Mouse (Mus musculus): ENCODE measurements around the gene Tmem107. TPM values are rescaled to one million over a fixed set of nuclear protein-coding genes. Genes with fewer than 3 reads are reported as not detected.

Tmem107 gene
- total RNA-seq, 2 experiments from 2014 or later: 23.6 to 26.8 TPM

- DNase-seq (ENCODE audit: low spot score in 2 of 2): no peak
These were observed 34.6 kb downstream of the Tmem107 start for GRCm38 (mm10) chr11:69105227-69105626.

DNA sequence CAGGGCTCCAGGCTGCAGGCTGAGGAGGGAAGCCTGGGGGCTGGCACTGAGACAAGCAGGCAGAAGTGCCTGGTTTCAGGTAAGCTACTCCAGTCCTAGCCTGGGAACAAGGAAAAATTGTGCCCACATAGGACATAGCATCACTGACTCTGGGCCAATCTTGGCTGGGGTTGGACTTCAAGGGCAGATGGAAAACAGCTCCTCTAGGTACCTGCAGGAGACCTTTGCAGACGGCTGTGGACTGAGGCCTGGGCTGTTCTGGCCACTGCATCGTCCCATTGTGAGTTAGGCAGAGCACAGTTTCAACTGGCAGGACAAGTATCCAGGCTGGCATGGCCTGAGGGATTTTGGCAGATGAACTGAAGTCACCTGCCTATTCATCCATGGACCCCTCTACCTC, 35.2 kb downstream of the Tmem107 start:
- DNase-seq (ENCODE audit: low spot score in 2 of 2): no peak

- DNase-seq (ENCODE audit: low spot score in 2 of 2): no peak
These were observed 35.7 kb downstream of the Tmem107 start for GRCm38 (mm10) chr11:69106299-69106698.

DNA sequence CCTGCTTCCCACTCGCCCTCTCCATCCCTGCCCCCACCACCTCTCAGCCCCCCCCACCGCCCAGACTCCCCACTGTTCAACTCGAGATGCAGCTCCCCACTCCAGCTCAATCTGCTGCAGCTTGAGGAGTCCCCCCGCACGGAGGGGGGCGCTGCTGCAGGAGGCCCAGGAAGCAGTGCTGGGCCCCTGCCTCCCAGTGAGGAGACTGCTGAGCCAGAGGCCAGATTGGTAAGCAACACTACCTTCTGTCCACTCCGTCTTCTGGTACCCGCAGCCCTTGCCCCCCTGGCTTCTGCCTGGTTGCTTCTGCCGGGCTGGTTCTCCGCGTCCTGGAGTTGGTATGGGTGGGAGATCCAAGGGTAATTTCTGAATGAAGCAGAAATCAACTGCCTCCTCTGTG, 36.2 kb downstream of the Tmem107 start:
- no peak for DNase-seq (ENCODE audit: low spot score in 2 of 2)

DNA sequence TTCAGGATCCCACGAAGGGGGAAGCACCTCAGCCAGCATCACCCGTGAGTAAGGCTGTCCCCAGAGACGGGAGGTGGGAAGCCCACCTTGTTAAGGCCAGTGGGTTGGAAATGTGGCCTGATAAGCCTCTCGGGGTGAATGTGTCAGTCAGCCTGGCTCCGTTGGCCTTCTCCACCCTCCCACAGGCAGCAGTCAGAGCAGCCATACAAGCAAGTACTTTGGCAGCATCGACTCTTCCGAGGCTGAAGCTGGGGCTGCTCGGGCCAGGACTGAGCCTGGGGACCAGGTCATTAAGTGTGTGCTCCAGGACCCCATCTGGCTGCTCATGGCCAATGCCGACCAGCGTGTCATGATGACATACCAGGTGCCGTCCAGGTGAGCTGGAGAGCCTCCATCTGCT, 37.1 kb downstream of the Tmem107 start:
- DNase-seq (ENCODE audit: low spot score in 2 of 2): no peak

DNA sequence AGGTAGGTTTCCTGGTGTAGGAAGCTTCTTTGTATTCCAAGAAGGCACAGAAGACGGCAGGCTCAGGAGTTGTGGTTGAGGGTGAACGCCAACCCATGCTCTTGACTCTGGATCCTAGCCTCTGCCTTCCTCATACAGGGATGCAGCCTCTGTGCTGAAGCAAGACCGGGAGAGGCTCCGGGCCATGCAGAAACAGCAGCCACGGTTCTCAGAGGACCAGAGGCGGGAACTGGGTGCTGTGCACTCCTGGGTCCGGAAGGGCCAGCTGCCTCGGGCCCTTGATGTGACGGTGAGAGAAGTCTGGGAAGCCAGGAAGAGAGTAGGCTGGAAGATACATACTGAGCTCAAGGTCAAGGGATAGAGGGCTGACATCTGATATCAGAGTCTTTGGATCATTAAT, 37.6 kb downstream of the Tmem107 start:
- DNase-seq (ENCODE audit: low spot score in 2 of 2): no peak

GRCm38 (mm10) chr11:69109032-69109900, 38.7 kb downstream of the Tmem107 start:
- no peak for DNase-seq (ENCODE audit: low spot score in 2 of 2)

- peak; percentile 86 to 91 for DNase-seq (ENCODE audit: low spot score in 2 of 2)
These were observed 39.9 kb downstream of the Tmem107 start for GRCm38 (mm10) chr11:69110319-69111046.

- no peak for DNase-seq (ENCODE audit: low spot score in 2 of 2)
These were observed 40.6 kb downstream of the Tmem107 start for GRCm38 (mm10) chr11:69111051-69111810.

GRCm38 (mm10) chr11:69111865-69112264, 41.3 kb downstream of the Tmem107 start:
- DNase-seq (ENCODE audit: low spot score in 2 of 2): no peak

- DNase-seq (ENCODE audit: low spot score in 2 of 2): no peak
These were observed 43.4 kb downstream of the Tmem107 start for GRCm38 (mm10) chr11:69114018-69114417.

DNA sequence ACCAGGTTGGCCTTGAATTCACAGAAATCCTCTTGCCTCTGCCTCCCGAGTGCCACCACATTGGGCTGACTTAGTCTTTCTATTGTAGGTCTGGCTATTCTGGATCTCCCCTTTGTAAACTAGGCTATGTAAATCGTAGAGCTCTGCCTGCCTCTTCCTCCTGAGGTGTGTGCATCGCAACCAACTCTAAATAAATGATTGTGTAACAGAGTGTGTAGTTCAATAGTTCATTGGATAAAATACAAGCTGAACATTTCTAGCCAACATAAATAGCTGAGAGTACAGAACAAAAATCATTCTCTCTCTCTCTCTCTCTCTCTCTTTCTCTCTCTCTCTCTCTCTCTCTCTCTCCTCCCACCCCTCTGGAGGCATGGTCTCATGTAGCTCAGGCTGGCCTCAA, 44.0 kb downstream of the Tmem107 start:
- DNase-seq (ENCODE audit: low spot score in 2 of 2): no peak

GRCm38 (mm10) chr11:69116843-69117242, 46.2 kb downstream of the Tmem107 start:
- DNase-seq (ENCODE audit: low spot score in 2 of 2): no peak

- DNase-seq (ENCODE audit: low spot score in 2 of 2): peak; percentile 51 to 58
These were observed 47.4 kb downstream of the Tmem107 start for GRCm38 (mm10) chr11:69117737-69118695.

DNA sequence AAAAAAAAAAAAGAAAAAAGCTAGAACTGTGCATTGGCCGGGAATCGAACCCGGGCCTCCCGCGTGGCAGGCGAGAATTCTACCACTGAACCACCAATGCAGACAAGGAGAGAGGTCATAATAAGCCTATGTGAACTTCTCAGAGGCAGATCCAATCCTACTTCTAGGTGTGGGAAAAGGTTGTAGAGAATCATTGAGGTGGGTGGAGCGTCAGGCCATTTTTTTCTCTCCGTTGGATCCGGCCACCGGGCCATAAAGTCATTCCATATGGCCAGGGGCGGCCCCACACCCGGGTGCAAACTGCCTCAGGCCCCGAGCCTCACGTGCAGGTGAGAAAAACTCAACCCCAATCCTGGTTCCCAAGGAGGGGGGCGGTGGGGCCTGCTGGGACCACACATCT, 48.2 kb downstream of the Tmem107 start:
- DNase-seq (ENCODE audit: low spot score in 2 of 2): peak; percentile 87 to 92

GRCm38 (mm10) chr11:69119446-69120155, 49.0 kb downstream of the Tmem107 start:
- no peak for DNase-seq (ENCODE audit: low spot score in 2 of 2)

- no peak for DNase-seq (ENCODE audit: low spot score in 2 of 2)
These were observed 49.8 kb downstream of the Tmem107 start, which contains the start of gene Hes7 for GRCm38 (mm10) chr11:69120221-69121000. Hes7 (plus strand) TSS chr11:69120404.

DNA sequence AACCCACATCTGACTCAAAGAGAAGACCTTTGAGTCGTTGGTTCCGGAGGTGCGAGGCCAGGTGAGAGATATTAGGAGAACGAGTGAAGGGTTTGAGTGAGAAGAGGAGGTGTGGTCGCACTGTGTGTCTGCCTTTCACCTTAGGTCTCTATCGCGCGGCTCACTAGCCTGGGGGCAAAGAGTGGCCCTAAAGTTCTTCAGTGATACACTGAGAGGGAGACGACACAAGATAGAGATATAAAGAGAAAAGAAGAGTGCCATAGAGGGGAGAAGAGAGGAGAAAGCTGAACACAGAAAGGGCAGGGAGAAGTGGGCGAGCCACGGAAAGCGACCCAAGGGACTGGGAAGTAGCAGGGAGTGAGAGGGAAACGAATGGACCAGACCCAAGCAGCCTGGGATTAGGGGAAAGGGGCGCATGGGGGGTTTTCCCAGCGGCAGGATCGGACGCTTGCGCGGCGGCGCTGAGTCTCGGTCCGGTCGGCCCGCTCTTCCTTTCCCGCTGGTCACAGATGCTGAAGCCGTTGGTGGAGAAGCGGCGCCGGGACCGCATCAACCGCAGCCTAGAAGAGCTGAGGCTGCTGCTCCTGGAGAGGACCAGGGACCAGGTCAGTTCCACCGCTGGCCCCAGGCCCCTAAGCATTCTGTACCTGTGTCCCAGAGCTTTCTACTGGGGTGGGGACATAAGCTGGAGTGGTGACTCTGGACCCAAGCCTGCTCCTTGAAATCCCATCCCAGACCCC, 50.6 kb downstream of the Tmem107 start:
- no peak for DNase-seq (ENCODE audit: low spot score in 2 of 2)

Measured in left cerebral cortex, adult 18-20 months (tissue).